Mouse (Mus musculus) heart, postnatal 0 days (tissue): ENCODE measurements around the gene Slc7a8.

Source experiments
- CTCF ChIP-seq: IDR thresholded peaks from 2 replicates; pipeline ENCODE4 v1.5.1; 2016; ENCODE audit warnings: antibody characterized with exemption, control low read depth, low read depth
- EP300 ChIP-seq: IDR thresholded peaks from 2 replicates; pipeline ENCODE4 v1.6.1; 2016; ENCODE audit warnings: antibody characterized with exemption, low read depth

- TF ChIP-seq CTCF (no peak), EP300 (no peak)
Observed at GRCm38 (mm10) chr14:54682396-54682795, 99.3 kb downstream of the Slc7a8 start.
